Mouse (Mus musculus): ENCODE measurements at regions not wholly inside any gene's neighbourhood (a gene's known extent, or its start where the extent isn't known, plus 50 kb on each side); places are given as distances from the start of the nearest gene placed in this dataset.
"Not testable (repeated sequence)": the region's sequence is repeated elsewhere in the genome, so short reads cannot be mapped to it uniquely, and the experiment has no call there.

DNA sequence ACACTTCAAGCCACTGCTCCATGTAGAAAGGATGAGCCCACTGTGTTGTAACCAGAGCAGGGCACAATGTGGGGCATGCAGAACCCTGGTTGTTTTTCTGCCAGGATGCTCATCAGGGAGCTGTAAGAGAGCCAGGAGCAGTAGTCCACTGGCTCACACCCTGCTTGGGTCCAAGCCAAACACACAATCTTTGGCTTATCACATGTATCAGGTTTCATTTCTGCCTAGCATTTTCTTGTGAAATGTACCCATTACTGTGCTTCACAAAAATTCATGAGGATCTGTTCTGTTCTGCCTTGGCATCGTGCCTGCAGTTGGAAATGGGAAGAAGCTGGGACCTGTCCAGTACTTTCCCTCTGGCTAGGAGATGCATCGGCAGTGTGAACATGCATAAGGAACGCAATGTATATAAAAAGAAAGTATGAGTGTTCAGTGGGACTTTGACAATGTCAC, 491.6 kb upstream of the Igfbp3 start:
- Histone ChIP-seq H3K79me2 (ENCODE audit: control insufficient read depth, insufficient read depth) (no peaks in the 10 kb centered on the region), H3K4me3 (no peak overlapping the region), H3K27me3 (ENCODE audit: control insufficient read depth, insufficient read depth, insufficient read length) (no peaks in the 10 kb centered on the region), H3ac (ENCODE audit: control insufficient read depth, insufficient read length) (no peak overlapping the region), H3K4me2 (ENCODE audit: low read depth) (no peak overlapping the region), H3K36me3 (ENCODE audit: control insufficient read depth, insufficient read depth) (no peaks in the 10 kb centered on the region)
- TF ChIP-seq POLR2A (IDR thresholded peaks at IDR 0.05; ENCODE audit: insufficient read length, low read depth) = no peak
- TF ChIP-seq MAX (IDR thresholded peaks at IDR 0.05; ENCODE audit: low read depth) = no peak
- 0 out of 2 replicates have a peak, but pooled peaks have one; percentile 7 for TF ChIP-seq CEBPB (IDR thresholded peaks at IDR 0.05; ENCODE audit: insufficient read depth, poor library complexity, severe bottlenecking)
- no peak for TF ChIP-seq SRF (IDR thresholded peaks at IDR 0.05; ENCODE audit: control insufficient read depth, insufficient read length, low read depth)
- no peak for TF ChIP-seq MYOD1 (IDR thresholded peaks at IDR 0.05; ENCODE audit: control insufficient read depth in 1 of 3, insufficient read length in 2 of 3, low read depth in 2 of 3)
- no peak for TF ChIP-seq MYOG (IDR thresholded peaks at IDR 0.05; ENCODE audit: control insufficient read depth in 1 of 3, insufficient read depth in 1 of 3, insufficient read length in 2 of 3, low read depth in 2 of 3)
- no peak for TF ChIP-seq E2F4 (IDR thresholded peaks at IDR 0.05; ENCODE audit: insufficient read depth)
- TF ChIP-seq POLR2AphosphoS2 (IDR thresholded peaks at IDR 0.05; ENCODE audit: insufficient read length, low read depth) = no peak
- no peak for TF ChIP-seq REST (IDR thresholded peaks at IDR 0.05; ENCODE audit: insufficient read depth, insufficient read length)

- Histone ChIP-seq H3ac (ENCODE audit: control insufficient read depth, insufficient read length) (no peak overlapping the region), H3K27me3 (ENCODE audit: control insufficient read depth, insufficient read depth, insufficient read length) (no peaks in the 10 kb centered on the region), H3K36me3 (ENCODE audit: control insufficient read depth, insufficient read depth) (no peaks in the 10 kb centered on the region), H3K79me2 (ENCODE audit: control insufficient read depth, insufficient read depth) (no peaks in the 10 kb centered on the region), H3K4me2 (ENCODE audit: low read depth) (no peak overlapping the region), H3K4me3 (no peak overlapping the region)
- TF ChIP-seq E2F4 (IDR thresholded peaks at IDR 0.05; ENCODE audit: insufficient read depth) (no peak), SRF (IDR thresholded peaks at IDR 0.05; ENCODE audit: control insufficient read depth, insufficient read length, low read depth) (no peak), TCF12 (IDR thresholded peaks at IDR 0.05; ENCODE audit: insufficient read depth, poor library complexity, severe bottlenecking) (no peak), TCF3 (IDR thresholded peaks at IDR 0.05; ENCODE audit: insufficient read length, low read depth) (no peak), POLR2AphosphoS2 (IDR thresholded peaks at IDR 0.05; ENCODE audit: insufficient read length, low read depth) (no peak), CEBPB (IDR thresholded peaks at IDR 0.05; ENCODE audit: insufficient read depth, poor library complexity, severe bottlenecking) (no peak), USF1 (IDR thresholded peaks at IDR 0.05; ENCODE audit: low read depth) (no peak), POLR2A (IDR thresholded peaks at IDR 0.05; ENCODE audit: insufficient read length, low read depth) (no peak), MYOG (IDR thresholded peaks at IDR 0.05; ENCODE audit: control insufficient read depth in 1 of 3, insufficient read depth in 1 of 3, insufficient read length in 2 of 3, low read depth in 2 of 3) (no peak), MAX (IDR thresholded peaks at IDR 0.05; ENCODE audit: low read depth) (no peak), MYOD1 (IDR thresholded peaks at IDR 0.05; ENCODE audit: control insufficient read depth in 1 of 3, insufficient read length in 2 of 3, low read depth in 2 of 3) (no peak), REST (IDR thresholded peaks at IDR 0.05; ENCODE audit: insufficient read depth, insufficient read length) (no peak)
These were observed 483.9 kb upstream of the Igfbp3 start for GRCm38 (mm10) chr11:7697591-7697990.

GRCm38 (mm10) chr11:7689701-7690100, 476.0 kb upstream of the Igfbp3 start:
- not testable (repeated sequence) for H3ac ChIP-seq (ENCODE audit: control insufficient read depth, insufficient read length); H3K4me3 ChIP-seq; H3K4me2 ChIP-seq (ENCODE audit: low read depth); H3K27me3 ChIP-seq (ENCODE audit: control insufficient read depth, insufficient read depth, insufficient read length); H3K79me2 ChIP-seq (ENCODE audit: control insufficient read depth, insufficient read depth); H3K36me3 ChIP-seq (ENCODE audit: control insufficient read depth, insufficient read depth)

DNA sequence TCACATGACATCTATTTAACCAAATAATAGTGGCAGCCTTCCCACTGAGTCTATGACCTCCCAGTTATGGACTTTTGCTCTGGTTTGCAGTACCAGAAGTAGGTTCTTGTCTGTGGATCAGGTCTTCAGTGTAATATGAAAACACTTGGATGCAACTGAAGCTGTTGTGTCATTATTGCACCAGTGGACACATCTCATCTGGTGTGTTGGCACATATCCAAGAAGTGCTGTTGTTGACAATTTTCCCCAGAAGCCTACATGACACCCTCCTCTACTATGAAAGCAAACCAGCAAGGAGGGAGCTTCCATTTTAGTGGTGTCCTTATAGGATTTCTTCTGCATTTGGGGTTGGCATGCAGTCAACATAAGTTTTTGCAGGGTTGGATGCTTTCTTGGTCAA, 459.1 kb upstream of the Igfbp3 start:
- H3K79me2 ChIP-seq (ENCODE audit: control insufficient read depth, insufficient read depth) = no peaks in the 10 kb centered on the region
- H3K36me3 ChIP-seq (ENCODE audit: control insufficient read depth, insufficient read depth) = no peaks in the 10 kb centered on the region
- H3ac ChIP-seq (ENCODE audit: control insufficient read depth, insufficient read length) = no peak overlapping the region
- H3K27me3 ChIP-seq (ENCODE audit: control insufficient read depth, insufficient read depth, insufficient read length) = no peaks in the 10 kb centered on the region
- no peak overlapping the region for H3K4me2 ChIP-seq (ENCODE audit: low read depth)
- H3K4me3 ChIP-seq = no peak overlapping the region
- no peak for TF ChIP-seq SRF (IDR thresholded peaks at IDR 0.05; ENCODE audit: control insufficient read depth, insufficient read length, low read depth)
- no peak for TF ChIP-seq MYOD1 (IDR thresholded peaks at IDR 0.05; ENCODE audit: control insufficient read depth in 1 of 3, insufficient read length in 2 of 3, low read depth in 2 of 3)
- no peak for TF ChIP-seq MAX (IDR thresholded peaks at IDR 0.05; ENCODE audit: low read depth)
- no peak for TF ChIP-seq REST (IDR thresholded peaks at IDR 0.05; ENCODE audit: insufficient read depth, insufficient read length)
- TF ChIP-seq POLR2A (IDR thresholded peaks at IDR 0.05; ENCODE audit: insufficient read length, low read depth) = no peak
- no peak for TF ChIP-seq MYOG (IDR thresholded peaks at IDR 0.05; ENCODE audit: control insufficient read depth in 1 of 3, insufficient read depth in 1 of 3, insufficient read length in 2 of 3, low read depth in 2 of 3)
- TF ChIP-seq E2F4 (IDR thresholded peaks at IDR 0.05; ENCODE audit: insufficient read depth) = no peak
- no peak for TF ChIP-seq TCF3 (IDR thresholded peaks at IDR 0.05; ENCODE audit: insufficient read length, low read depth)
- TF ChIP-seq POLR2AphosphoS2 (IDR thresholded peaks at IDR 0.05; ENCODE audit: insufficient read length, low read depth) = no peak
- TF ChIP-seq USF1 (IDR thresholded peaks at IDR 0.05; ENCODE audit: low read depth) = no peak
- no peak for TF ChIP-seq CEBPB (IDR thresholded peaks at IDR 0.05; ENCODE audit: insufficient read depth, poor library complexity, severe bottlenecking)
- no peak for TF ChIP-seq TCF12 (IDR thresholded peaks at IDR 0.05; ENCODE audit: insufficient read depth, poor library complexity, severe bottlenecking)

DNA sequence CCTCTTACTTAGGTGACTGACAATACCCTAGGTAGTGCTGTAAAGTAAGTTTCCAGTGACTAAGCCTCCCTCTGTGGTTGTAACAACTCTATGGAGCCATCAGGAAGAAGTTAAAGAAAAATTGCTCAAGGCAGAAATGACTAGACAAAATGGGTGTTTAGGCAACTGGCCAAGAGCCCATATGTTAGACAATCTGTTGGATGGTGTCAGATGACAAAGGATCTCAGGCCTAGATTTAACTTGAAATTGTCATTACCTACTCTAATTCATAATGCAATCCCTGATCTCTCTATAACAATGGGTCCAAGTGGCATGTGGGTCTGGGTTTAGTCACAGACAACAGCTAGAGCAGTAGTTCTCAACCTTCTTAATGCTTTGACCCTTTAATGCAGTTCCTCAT, 416.9 kb upstream of the Igfbp3 start:
- no peak overlapping the region for H3ac ChIP-seq (ENCODE audit: control insufficient read depth, insufficient read length)
- no peaks in the 10 kb centered on the region for H3K36me3 ChIP-seq (ENCODE audit: control insufficient read depth, insufficient read depth)
- no peaks in the 10 kb centered on the region for H3K27me3 ChIP-seq (ENCODE audit: control insufficient read depth, insufficient read depth, insufficient read length)
- H3K4me3 ChIP-seq = no peak overlapping the region
- no peak overlapping the region for H3K4me2 ChIP-seq (ENCODE audit: low read depth)
- TF ChIP-seq CEBPB (IDR thresholded peaks at IDR 0.05; ENCODE audit: insufficient read depth, poor library complexity, severe bottlenecking) = 0 out of 2 replicates have a peak, but pooled peaks have one; percentile 19
- no peak for TF ChIP-seq TCF3 (IDR thresholded peaks at IDR 0.05; ENCODE audit: insufficient read length, low read depth)
- H3K79me2 ChIP-seq (ENCODE audit: control insufficient read depth, insufficient read depth) = no peaks in the 10 kb centered on the region
